Mouse (Mus musculus): ENCODE results near the gene Timm13. TPM values are rescaled to one million over a fixed set of nuclear protein-coding genes. Genes with fewer than 3 reads are reported as not detected.

The Timm13 gene
- total RNA-seq (2021), result 100 to 1,000 TPM; 145 to 167 TPM

GRCm38 (mm10) chr10:80900318-80901247, at the start of gene Timm13:
Gene Timm13 (minus strand): TSS chr10:80900969.
- DNase-seq (ENCODE audit: extremely low spot score in 1 of 2, low spot score in 1 of 2), result peak; percentile 89 to 92

DNA sequence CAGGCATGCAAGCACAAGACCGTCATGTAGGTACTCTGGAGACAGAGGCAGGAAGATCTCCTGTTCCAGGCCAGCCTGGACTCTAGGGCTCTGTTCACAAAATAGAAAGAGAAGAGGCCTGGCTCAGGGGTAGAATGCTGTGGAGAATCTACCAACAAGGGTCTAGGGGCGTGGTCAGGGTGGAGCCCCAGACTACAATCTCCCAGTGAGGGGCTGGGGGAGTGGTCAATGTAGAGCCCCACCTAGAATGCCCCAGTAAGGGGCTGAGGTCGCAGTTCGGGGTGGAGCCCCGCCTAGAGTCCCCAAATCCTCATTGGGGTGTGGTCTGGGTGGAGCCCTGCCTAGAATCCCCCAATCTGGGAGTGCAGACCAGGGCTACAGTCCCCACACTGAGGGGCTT, 49.5 kb upstream of the Timm13 start:
- no peak for DNase-seq (ENCODE audit: extremely low spot score in 1 of 2, low spot score in 1 of 2)

- no peak for DNase-seq (ENCODE audit: extremely low spot score in 1 of 2, low spot score in 1 of 2)
Measured at GRCm38 (mm10) chr10:80949081-80949480, 48.3 kb upstream of the Timm13 start.

DNA sequence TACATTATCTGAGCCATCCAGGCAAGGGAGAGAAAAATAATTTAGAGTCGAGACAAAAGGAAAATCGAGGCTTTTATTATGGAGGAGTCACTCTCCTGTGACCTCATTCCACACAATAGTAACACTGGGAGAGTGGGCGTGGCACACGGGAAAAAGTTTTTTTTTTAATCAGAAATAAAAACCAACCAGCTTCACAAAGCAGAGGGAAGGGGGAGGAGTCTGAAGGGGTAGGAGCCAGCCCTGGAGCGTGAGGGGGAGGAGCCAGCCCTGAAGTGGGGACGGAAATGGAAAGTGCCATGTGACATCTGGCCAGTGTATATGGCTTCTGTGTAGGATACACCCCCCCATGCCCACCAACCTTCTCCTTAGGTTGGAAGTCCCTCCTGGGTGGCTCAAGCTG, 47.8 kb upstream of the Timm13 start:
- no peak for DNase-seq (ENCODE audit: extremely low spot score in 1 of 2, low spot score in 1 of 2)

DNA sequence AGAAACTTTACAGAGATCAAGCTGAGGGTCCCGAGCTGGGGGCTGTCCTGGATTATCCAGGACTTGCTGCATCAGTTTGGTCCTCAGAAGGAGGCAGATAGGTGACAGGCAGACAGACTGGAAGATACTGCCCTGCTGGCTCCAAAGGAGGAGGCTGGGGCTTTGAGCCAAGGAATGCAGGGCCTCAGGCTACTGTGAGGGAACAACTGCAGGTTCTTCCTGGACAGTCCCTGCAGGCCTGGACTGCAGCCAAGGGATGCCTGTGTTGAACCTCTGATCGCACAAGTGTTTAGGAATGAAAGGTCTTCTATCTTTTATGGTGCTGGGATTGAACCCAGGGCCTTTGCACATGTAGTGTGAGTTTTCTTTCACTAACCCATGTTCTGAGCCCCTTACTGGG, 47.0 kb upstream of the Timm13 start:
- DNase-seq (ENCODE audit: extremely low spot score in 1 of 2, low spot score in 1 of 2), result no peak

- DNase-seq (ENCODE audit: extremely low spot score in 1 of 2, low spot score in 1 of 2), result no peak
Measured at GRCm38 (mm10) chr10:80946684-80947437, 46.1 kb upstream of the Timm13 start.

GRCm38 (mm10) chr10:80944231-80944630, 43.5 kb upstream of the Timm13 start:
- no peak for DNase-seq (ENCODE audit: extremely low spot score in 1 of 2, low spot score in 1 of 2)

DNA sequence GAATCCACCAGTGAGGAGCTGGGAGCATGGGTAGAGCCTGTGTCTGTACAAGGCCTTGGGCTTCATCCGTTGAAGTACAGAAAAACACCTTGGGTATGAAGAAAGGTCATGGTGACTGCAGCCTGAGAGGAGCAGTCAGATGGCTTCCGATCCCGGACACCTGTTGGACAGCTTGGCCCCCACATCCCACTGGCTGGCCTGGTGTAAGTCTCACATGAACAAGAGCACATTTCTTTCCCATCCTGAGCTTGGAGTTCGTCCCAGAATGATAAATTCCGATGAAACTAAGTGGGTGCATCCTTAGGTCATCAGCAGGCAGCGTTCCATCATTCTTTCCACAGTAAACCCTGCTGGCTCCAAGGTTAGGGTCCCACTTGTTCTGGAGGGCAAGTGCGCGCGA, 42.9 kb upstream of the Timm13 start:
- no peak for DNase-seq (ENCODE audit: extremely low spot score in 1 of 2, low spot score in 1 of 2)

DNA sequence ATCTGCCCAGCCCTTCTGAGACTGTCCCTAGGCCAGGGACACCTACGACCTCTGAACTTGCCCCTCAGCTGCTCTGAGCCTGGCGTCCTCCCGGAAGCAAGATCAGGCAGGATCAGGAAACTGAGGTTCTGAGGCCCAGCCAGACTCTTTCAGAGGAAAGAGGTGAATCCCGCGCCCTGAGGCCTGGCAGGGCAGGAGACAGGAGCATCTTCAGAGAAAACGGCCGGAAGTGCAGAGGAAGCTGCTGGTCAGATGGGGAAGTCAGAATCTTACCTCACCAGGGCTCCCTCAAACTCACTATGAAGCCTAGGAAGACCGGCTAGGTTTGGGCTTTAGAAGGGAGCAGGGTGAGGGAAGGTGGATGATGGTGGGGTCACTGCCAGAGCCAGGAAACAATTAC, 42.1 kb upstream of the Timm13 start:
- DNase-seq (ENCODE audit: extremely low spot score in 1 of 2, low spot score in 1 of 2), result no peak

DNA sequence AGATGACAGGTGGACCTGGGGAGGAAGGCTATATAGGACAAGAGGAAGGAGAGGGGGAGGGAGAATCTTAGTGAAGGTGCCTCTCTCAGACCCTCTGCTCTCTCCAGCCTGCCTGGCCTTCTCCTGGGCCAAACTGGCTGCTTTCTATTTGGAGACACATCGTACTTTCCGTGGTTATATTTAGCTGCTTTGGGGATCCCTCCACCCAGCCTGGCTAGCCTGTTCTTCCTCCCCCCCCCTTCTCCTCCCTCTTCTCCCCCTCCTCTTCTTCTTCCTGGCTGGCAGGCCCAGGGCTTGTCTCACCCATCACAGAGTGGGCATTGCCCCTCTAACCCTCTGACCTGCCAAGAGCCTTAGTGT, 40.2 kb upstream of the Timm13 start:
- DNase-seq (ENCODE audit: extremely low spot score in 1 of 2, low spot score in 1 of 2), result no peak

- DNase-seq (ENCODE audit: extremely low spot score in 1 of 2, low spot score in 1 of 2), result no peak
Measured at GRCm38 (mm10) chr10:80940320-80940987, 39.7 kb upstream of the Timm13 start.

- peak; percentile 54 for DNase-seq (ENCODE audit: extremely low spot score in 1 of 2, low spot score in 1 of 2)
Measured at GRCm38 (mm10) chr10:80939671-80940070, 38.9 kb upstream of the Timm13 start.

DNA sequence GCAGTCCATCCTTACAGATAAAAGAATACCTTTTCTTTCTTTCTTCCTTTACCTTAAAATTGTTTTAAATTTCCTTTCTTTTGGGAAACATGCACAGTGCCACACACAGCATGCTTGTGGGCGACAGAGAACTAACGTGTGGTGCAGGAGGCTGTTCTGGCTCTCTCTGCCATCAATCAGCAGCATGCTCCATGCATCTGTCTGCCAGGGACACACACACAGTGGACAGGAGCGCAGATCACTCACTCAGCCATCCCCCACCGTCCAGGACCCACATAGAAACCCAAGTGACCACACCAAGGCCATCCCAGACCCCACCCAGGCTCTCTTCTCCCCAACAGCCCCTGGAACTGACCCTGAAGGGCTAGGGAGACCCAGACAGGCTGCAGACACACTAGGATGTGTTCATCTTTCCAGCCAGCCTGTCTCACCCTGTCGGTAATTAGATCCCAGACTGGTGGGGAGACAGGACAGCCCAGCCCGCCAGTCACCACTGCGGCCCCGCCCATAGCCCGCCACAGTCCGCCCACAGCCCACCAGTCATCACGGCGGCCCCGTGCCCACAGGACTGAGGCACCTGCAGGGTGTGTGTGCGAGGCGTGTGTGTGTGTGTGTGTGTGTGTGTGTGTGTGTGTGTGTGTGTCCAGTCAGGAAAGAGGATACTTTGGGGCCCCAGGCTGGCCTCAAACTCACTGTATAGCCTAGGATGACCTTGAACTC, 38.2 kb upstream of the Timm13 start:
- DNase-seq (ENCODE audit: extremely low spot score in 1 of 2, low spot score in 1 of 2), result no peak

- no peak for DNase-seq (ENCODE audit: extremely low spot score in 1 of 2, low spot score in 1 of 2)
Measured at GRCm38 (mm10) chr10:80937646-80938045, 36.9 kb upstream of the Timm13 start.

DNA sequence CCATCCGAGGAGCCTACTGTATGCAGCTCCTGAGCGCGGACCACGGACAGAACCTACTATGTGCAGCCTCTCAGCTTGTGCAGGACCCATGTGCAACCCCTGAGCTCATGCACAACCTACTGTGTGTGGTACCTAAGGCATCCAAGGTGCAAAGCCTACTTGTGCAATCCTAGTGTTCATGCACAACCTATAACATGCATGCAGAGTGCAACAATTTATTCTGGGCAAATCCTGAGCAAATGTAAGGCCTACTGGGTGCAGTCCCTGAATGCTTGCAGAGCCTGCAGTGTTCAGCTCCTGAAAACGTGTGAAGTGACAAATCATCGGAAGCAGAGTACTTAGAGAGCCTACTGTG, 36.0 kb upstream of the Timm13 start:
- no peak for DNase-seq (ENCODE audit: extremely low spot score in 1 of 2, low spot score in 1 of 2)

- DNase-seq (ENCODE audit: extremely low spot score in 1 of 2, low spot score in 1 of 2), result peak in 1 of 2 experiments; percentile 54
Measured at GRCm38 (mm10) chr10:80936135-80936809, 35.5 kb upstream of the Timm13 start.

GRCm38 (mm10) chr10:80935698-80936097, 34.9 kb upstream of the Timm13 start:
- DNase-seq (ENCODE audit: extremely low spot score in 1 of 2, low spot score in 1 of 2), result no peak

DNA sequence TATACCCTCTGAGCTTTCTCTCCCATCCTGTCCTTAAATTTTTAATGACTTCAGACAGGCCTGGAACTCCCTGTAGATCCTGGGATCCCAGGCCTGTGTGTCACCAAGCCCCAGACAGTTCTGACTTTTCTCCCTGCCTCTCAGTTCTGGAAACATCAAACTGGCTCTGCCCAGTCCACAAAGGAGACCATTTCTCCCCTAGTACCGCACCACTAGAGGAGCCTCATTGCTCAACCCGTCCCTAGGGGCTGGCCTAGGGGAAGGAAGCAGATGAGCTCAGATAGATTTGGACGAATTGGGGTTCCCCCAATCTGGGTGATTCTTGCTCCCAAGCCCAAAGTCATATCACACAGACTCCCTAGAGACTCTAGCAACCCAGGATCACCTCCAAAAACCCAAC, 34.5 kb upstream of the Timm13 start:
- no peak for DNase-seq (ENCODE audit: extremely low spot score in 1 of 2, low spot score in 1 of 2)

DNA sequence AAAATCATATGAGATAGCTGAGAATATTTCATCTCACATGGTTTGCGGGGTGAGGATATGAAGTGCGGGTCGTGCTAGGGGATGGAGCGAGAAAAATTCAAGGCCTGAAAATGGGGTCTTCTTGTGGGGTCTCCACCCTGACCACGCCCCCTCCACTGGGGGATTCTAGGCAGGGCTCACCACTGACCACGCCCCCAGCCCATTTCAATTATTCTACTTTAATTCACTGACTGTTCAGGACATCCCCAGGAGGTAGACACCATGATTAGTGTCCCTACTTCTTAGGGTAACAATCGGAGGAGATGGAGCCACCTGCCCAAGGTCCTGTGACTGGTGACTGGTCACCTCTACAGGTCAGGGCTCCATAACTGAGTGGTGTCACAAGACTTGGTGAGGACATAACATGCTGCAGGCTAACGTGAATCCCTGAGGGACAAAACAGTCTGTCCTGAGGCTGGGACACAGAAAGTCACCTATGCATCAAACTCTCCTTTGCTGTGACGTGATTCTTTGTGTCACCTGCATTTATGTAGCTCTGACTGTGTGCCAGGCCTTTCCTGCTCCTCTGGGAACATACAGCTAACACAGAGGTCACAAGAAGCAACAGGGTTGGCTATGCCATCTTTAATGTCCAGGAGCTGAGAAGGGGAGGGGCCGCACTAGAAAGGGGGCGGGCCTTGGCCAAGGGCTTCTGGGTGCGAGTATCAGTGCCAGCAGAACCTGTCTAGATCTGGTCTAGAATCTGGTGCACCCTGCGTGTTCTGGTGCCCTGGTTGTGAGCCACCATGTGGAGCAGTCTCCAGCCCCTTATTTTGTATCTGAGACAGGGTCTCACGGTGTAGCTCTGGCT, 33.6 kb upstream of the Timm13 start:
- no peak for DNase-seq (ENCODE audit: extremely low spot score in 1 of 2, low spot score in 1 of 2)

Data from layer of hippocampus, postnatal 25 days (tissue).